Mouse (Mus musculus) spleen, postnatal 10 days (tissue): ENCODE data around the gene Ptpn12.

Experiments
- DNase-seq, 2 experiments: peaks; one replicate each; pipeline ENCODE4 v3.0.0; 2021 to 2022; ENCODE audit warnings: low spot score in 2 of 2

The Ptpn12 gene

DNA sequence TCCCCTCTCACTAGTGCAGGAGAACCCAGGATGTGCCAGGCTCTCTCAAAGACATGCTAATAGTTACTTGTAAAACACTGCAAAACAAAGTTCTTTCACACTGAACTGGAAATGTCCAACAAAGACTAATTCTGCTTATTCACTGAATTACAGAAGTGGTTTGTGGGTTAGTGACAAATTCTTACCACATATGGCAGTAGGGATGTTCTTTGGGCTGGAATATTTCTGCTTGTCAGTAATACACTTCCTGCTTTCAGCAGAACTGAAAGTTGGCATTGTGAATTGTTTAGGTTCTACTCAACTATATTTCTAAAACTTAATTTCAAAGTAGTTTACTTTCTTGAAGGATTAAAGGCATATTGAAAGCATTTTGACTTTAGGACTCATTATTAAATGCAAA lies 25.5 kb downstream of the Ptpn12 start:
- no peak for DNase-seq

- no peak for DNase-seq
Measured at GRCm38 (mm10) chr5:21017075-21017474, 38.6 kb downstream of the Ptpn12 start.

GRCm38 (mm10) chr5:21010908-21011307 lies 44.8 kb downstream of the Ptpn12 start:
- no peak for DNase-seq

- peak in 1 of 2 experiments; percentile 27 for DNase-seq
Measured at GRCm38 (mm10) chr5:21002723-21003122, 53.0 kb downstream of the Ptpn12 start.

DNA sequence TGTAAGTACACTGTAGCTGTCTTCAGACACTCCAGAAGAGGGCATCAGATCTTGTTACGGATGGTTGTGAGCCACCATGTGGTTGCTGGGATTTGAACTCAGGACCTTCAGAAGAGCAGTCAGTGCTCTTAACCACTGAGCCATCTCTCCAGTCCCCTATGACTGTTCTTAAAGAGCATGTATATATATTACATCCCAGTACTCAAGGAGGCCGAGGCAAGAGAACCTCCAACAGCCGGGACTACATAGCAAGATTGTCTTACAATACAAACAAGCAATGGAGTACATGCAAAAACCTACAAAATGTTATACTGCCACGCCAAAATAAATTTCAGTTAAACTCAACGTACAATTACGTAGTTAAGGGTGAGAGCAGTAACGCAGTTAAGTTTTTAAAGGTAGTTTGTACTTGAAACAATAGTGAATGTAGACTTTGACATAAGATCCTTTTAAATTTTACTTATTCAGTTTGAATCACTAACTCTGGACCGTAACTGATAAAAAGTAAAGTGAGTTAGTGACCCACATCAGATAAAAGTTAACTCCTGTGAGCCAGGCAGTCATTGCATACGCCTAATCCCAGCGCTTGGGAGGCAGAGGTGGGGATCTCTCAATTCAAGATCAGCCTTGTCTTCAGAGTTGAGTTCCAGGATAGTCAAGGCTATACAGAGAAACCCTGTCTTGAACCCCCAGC lies 53.9 kb downstream of the Ptpn12 start:
- no peak for DNase-seq

DNA sequence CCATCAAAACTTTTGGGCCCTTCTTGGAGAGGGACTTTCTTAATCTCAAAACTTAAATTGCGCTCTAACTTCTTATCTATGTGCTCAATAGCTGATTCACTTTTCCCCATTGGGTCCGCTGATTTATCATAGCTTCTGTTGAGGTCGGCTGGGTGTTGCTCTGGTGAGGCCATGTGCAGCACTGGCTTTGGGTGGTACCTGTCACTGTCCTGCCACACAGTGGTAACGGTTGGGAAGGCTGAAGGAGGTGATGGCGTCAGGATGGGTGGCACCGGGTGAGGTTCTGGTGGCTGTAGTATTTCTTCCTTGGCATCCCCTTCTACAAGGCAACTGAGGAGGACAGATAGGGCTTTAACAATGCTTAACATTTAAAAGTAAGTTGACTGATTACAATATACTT lies 57.3 kb downstream of the Ptpn12 start:
- no peak for DNase-seq

DNA sequence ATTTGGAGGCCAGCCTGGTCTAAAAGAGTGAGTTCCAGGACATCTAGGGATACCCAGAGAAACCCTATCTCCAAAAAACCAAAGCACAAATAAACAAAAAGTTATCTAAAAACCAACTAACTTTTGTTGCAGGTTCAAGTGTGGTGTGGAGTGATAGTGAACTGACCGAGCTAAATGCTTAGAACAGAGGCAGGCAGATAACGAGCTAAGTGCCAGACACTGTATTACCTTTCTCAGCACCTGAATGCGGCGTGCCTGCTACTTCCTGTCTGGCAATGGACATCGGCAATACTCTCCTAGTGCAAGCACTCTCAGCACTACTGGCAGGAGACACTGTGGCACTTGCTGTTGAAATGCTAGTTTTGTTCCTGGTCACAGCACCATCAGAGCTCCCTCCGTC lies 58.2 kb downstream of the Ptpn12 start:
- no peak for DNase-seq

DNA sequence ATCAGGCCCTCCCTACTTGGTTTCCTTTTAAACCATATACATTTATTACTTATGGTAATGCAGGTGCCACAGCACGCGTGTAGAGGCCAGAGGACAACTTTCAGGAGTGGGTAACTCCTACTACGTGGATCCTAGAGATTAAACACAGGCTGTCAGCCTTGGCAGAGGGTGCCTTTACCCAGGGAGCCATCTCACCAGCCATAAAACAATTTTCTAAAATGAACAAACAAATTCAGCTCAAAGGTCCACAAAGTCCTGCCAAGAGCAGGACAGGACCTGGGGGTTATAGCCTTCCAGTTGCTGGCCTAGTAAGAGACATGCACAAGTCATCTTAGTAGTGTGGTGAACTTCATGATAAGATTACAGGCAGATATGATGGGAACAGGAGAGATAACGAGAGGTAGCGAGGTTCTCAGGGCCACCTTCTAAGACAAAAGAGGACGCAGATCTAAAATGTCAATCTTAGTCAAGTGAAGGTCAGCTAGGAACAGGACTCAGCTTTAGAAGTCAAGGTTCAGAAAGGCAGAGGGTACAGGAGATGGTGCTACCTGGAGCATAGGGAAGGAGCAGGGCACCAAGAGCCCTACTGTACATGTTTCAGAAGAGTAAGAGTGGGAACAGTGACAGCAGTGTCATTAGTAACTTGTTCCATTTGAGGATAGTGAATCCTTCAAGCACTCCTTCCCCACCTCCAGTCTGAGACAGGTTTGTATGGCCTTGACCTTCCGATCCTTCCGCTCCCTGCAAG lies 65.5 kb downstream of the Ptpn12 start:
- DNase-seq = no peak

DNA sequence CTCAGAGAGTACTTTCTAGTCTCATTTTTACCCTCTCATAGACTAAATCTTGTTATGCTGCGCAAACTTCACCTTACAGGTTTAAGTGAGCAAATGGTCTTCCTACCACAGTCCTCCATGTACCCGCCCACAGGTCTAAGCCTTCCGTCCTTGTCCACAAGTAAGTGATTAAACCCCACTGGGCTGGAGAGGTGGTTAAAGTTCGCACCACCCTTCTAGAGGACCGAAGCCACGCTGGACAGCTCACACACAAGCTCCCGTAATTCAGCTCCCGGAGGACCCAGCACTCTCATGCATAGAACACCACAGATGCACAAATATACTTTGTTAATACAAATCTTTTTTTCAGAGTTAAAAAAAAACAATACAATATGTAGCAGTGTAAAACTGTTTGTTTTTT lies 69.4 kb downstream of the Ptpn12 start:
- no peak for DNase-seq

- no peak for DNase-seq
Measured at GRCm38 (mm10) chr5:20983505-20983904, 72.2 kb downstream of the Ptpn12 start.

GRCm38 (mm10) chr5:20974690-20975089 lies 81.0 kb downstream of the Ptpn12 start:
- DNase-seq = no peak

DNA sequence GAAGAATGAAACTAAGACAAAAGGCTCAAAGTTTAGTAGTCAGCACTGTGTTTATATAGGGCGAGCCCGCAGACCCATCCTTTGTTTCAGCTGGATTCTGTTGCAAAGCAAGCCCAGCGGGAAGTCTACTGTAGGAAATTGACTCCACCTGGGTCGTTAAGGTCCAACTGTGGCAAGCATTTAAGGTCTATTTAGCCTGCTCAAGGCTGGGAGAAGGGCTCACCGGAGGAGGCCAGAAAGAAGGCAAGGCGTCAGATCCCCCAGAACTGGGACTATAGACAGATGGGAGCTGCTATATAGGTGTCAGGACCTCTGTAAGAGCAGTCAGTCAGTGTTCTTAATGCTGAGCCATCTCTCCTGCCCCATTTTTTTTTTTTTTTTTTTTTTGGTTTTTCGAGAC lies 81.7 kb downstream of the Ptpn12 start:
- no peak for DNase-seq

- no peak for DNase-seq
Measured at GRCm38 (mm10) chr5:20973069-20973468, 82.6 kb downstream of the Ptpn12 start.

DNA sequence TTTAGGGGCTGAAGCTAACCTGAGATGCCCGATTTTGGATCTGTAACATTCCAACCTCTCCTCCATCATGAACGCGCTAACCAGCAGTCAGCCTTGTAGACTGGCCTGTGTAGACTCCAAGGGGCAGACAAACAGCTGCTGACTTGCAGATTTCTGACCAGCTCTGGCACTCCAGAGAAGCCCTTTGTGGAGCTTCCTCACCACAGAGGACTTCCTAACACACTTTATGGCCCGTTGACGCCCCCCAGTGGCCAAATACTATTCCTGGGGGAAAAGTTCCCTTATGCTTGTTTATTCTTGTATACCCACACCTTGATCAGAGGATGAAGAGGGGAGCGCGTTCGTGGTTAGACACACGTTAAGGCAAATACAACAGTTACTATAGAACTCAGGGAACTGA lies 86.7 kb downstream of the Ptpn12 start:
- peak in 1 of 2 experiments; percentile 77 for DNase-seq

DNA sequence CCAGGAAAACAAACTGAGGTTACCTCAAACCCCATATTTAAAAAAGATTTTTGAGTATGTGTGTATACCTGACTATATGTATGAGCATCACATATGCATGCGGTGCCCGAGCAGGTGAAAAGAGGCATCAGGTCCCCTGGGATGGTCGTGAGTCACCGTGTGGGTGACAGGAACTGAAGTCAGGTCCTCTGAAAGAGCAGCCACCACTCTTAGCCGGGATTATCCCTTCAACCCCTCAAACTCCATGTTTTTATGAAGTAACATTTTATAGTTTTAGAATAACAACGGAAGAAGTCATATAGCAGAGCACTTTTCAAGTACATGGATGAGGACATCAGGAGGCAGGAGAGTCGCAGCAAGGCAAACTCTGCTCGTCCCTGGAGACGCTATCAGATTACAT lies 87.2 kb downstream of the Ptpn12 start:
- DNase-seq = no peak

DNA sequence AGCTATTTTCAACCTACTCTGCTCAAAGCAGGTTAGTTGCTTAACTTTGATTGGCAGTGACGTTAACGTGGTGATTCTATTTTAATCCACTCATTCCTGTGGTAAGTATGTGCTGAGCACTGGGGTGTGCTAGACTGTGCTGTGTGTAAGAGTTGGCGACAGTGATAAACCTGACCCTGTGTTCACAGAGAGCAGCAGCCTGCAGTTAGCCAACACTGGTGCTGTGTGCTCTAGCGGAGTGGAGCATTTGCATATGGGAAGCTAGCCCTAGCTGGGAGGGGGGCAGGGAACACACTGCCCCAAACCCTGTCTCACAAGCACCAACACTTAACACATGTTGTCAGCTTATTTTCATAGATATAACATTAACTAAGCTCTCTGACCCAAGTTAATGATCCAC lies 87.8 kb downstream of the Ptpn12 start:
- peak in 1 of 2 experiments; percentile 28 for DNase-seq

DNA sequence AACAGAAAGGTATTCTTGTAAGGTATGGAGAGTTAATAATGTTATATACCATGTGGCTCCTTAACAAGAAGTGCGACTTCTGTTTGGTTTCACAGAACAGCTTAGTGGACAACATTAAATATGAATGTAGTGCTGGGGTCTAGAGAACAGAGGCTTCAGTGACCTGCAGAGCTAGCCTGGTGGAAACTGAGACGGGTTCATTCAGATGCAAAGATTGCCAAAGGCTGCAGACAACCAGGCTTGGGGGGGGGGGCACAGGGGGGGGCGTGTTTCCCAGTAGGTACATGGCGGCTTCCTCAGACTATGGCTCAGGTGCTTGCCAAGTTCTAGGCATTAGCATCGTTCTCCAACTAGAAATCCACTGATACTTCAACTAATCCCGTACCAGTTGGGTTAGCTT lies 91.3 kb downstream of the Ptpn12 start:
- DNase-seq = no peak

DNA sequence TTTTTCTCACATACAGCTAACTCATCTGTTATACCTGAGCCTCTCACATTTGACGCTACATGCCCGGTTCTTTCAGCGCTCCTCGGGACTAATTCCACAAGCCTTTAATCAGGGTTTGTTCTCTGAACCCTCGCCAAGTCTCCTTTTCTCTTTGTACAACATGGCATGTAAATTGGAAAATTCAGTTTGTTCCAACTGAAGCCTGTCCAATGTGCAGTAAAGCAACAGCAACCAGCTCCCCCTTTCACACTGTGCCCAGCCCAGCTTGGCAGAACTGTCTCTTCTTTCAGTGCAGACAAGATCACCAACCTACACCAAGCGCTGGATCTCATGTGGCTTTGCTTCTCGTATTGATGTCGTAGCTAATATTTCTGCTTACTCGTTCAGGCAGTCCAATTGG lies 92.4 kb downstream of the Ptpn12 start:
- DNase-seq = no peak

- DNase-seq = no peak
Measured at GRCm38 (mm10) chr5:20960927-20961326, 94.8 kb downstream of the Ptpn12 start.

DNA sequence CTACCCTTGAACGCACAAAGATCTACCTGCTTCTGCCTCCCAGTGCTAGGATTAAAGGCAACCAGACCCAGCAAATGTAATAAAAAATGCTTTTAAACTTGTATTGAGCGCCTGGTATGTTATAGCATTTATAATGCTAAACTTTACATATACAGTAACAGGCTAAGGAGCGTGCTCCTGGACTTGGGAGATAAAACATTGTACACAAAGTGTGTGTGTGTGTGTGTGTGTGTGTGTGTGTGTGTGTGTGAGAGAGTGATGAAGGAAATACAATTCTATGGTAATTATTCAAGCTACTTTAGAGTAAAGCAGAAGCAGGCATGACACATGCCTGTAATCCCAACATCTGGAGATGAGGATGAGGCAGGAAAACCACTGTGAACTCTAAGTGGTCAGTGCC lies 99.4 kb downstream of the Ptpn12 start, which contains the start of gene Rsbn1l:
Rsbn1l (minus strand) TSS at position 101 of the 400 bp plus-strand sequence.
- no peak for DNase-seq

DNA sequence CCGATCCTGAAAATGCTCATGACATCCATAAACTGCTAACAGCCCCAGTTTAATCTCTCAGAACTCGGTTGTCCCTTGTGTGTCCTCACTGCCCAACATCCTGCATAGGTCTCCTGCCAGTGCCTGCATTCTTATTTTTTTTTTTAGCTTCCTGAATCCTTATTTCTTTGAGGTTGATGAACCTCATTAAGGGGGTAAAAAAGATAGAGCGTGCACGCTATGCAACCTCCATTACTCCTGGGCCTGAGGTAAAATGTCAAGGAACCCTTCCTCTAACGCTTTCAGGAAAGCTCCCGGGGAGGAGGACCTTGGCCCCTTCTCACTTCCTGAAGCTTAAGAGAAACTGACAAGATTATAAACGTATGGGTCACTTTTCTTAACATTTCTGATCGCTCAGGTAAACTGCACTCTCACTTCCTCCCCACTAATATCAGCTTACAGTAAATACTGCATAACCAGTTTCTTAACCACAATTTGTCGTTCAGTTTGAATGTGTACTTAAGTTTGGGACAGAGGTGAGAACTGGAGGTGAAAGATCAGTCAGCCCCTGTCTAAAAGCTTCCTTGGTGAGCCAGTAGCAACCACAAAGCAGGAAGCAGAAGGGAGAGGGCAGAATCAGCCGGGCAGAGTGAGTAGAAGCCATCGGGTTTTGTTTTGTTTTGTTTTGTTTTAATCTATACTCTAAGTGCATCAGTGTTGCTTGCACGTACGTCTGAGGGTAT lies 100.4 kb downstream of the Ptpn12 start:
- no peak for DNase-seq

- no peak for DNase-seq
Measured at GRCm38 (mm10) chr5:20952337-20952925, 103.3 kb downstream of the Ptpn12 start.
